Mouse (Mus musculus) left cerebral cortex, adult 9 months (tissue): Measurements from ENCODE around the gene Tmem98.

Experiments used
- DNase-seq, 2 experiments: peaks; one replicate each; pipeline ENCODE4 v3.0.0; 2022; ENCODE audit warnings: low spot score in 2 of 2

Gene Tmem98

DNA sequence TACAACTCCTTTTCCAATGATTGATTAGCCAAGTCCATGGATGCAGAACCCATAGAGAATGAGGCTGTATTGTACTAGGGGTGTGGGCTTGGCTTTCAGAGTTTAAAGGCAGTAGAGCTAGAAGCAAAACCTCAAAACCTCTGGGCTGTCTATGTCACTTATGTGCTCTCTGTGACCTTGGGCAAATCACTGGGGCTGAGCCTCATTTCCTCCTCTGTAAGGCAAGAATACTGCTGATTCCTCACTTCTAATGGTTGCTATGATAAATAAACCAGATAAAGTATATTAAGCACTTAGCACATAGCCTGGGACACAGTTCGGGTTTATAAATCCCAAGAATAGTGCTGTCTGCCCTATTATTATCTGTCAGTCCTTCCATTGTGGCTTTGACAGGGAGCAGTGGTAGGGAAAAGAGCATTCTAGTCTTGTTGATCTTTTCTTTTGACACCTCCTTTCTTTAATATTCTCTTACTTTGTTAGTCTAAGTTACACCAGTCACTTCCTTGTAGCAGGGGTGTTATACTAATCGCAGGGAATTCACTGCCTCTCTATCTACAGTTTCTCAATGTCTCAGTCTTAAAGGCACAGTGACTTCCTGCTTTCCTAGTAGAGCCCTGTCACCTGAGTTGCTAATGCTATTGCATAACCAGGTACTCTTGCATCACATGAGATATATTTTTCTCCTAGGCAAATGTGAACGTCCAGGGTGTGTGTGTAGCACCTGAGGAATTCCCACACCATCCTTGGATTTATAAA lies 18.1 kb upstream of the Tmem98 start:
- no peak for DNase-seq

DNA sequence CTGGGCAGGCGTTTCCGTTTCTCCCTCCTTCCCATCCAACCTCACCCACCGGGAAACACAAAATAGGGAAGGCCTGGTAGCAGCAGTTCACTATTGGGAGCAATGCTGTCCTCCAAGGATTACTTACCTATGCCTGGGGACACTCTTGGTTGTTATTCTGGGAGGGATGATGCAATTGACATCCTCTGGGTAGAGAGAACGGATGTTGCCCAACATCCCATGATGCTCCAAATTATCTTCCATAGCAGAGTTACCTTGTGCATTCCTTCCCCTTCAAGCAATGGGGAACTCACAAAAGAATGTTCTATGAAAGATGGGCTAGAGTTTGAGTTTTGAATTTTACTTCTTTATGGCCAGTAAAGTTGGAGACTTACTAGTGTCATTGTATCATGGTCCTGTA lies 16.6 kb upstream of the Tmem98 start:
- no peak for DNase-seq

- no peak for DNase-seq
Observed at GRCm38 (mm10) chr11:80794290-80794689, 15.7 kb upstream of the Tmem98 start.

DNA sequence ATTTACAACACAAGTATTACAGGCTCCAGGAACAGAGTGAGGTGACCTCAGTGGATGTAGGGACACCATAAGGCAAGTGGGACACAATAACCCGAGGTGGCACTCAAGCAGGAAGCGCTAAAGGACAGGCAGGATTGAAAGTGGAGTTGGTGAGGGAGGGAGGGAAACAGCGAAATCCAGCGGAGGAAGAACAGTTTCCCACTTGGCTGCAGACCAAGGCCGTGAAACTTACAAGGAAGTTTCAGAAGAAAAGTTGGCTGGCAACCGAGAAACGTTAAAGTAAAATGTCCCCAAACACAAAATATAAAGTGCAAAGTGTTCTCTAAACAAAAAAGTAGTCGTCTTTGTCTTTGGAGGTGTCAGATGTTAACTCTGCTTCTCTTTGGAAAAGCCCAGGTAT lies 14.5 kb upstream of the Tmem98 start:
- no peak for DNase-seq

DNA sequence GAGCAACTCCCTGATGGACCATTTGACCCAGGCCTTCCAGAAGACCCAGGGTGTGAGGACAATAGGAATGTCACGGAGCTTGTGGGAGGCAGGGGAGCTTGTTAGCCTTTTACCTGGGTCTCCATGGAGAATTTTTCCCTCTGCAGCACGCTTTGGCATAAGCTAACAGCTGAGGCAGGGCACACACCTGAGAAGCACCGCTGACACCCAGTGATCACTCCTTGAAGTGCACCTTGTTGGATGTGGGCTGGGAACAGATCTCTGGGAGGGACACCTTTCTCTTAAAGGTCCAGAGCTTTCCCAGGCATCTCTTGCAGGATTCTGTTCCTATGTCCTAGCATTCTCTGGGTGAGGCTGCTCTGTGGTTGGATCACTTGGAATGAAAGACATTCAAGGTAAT lies 10.0 kb upstream of the Tmem98 start:
- no peak for DNase-seq

DNA sequence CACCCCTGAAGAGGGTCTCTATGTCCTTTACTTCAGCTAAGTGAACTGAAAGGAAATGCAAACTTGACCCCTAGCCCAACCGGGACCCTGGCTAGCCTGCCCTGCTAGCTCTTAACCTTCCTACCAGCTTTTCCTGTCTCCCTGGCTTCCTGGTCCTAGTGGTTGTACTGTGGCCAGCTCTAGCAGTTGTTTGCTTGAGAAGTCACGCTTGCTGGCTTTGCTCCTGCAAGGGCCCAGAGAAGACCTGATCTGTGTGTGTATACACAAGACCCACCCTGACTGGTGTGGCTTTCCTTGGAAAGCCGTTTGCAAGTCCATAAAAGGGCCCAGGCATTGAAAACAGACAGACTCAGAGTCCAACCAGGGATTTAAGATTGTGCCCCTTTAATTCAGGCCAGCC lies 7.3 kb upstream of the Tmem98 start:
- DNase-seq: no peak

GRCm38 (mm10) chr11:80808551-80809070 lies 1.4 kb upstream of the Tmem98 start:
- DNase-seq: no peak

DNA sequence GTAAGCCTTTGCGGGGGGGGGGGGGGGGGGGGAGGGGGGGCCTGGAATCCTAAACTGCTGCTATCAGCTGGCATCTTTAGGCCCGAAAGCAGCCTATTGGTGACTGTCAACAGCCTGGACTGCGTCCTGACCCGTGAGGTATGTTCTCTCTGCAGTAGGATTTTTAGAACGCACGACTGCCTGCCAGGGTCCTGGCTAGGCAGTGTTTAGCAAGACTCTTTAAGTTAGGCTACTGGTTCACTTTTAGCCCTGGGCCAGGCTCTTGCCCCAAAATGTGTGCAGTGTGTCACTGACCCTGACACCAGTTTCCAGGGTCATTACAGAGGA lies 346 bp upstream of the Tmem98 start:
- DNase-seq: no peak

DNA sequence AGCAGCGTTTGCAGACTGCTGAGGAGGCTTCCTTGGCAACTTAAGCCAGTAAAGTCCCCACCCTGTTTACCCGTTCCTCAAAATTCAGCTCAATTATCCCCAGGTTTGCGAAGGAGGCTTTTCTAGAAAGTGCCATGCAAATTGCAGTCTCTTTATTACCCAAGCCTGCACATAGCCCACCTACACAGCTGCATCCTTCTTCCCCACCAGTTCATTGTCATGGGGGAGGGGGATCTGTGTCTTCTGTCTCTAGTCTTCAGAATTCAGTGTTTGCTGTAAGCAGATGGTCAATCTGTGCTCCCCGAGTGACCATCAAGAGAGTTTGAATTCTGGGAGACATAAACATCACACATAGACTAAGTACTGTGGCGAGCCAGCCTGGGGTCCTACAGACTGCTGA lies 1.2 kb downstream of the Tmem98 start:
- no peak for DNase-seq

DNA sequence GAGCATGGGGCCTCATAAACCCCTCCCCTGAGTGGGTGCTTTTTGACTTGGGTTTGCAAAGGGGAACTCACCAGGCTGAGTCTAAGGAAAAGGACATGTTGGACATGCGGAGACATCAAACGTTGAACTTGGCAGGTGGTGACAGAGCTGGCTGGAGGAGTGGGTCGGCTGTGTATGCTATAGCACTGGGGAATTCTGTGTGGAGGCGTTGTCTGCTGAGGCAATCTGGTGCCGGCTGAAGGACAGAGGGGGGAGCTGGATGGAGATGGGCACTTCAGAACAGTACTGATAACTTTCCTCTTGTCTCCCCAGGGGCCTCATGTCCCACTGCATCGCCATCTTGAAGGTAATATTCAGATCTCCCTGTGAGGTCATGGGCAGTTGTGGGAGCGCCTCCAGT lies 5.4 kb downstream of the Tmem98 start:
- DNase-seq: no peak

GRCm38 (mm10) chr11:80818060-80818697 lies 8.2 kb downstream of the Tmem98 start:
- DNase-seq: peak; percentile 25 to 71

DNA sequence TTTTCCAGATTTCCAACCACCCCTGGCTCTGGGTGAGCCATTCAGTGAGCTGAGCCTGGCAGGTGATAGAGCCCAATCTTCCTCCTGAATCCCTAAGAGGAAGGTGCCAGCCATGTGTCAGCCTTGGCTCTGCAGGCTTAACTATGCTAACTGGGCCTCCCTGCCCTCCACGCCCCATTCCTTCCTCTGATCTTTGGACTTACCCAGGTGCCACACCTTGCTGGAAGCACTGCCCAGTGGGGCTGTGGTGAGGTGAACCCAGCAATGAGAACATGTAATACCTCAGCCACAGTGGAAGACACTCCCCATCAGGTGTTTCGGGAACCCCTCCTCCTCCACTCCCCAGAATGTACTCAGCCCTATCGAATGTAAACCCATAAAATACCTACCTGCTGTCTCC lies 10.1 kb downstream of the Tmem98 start:
- DNase-seq: no peak

DNA sequence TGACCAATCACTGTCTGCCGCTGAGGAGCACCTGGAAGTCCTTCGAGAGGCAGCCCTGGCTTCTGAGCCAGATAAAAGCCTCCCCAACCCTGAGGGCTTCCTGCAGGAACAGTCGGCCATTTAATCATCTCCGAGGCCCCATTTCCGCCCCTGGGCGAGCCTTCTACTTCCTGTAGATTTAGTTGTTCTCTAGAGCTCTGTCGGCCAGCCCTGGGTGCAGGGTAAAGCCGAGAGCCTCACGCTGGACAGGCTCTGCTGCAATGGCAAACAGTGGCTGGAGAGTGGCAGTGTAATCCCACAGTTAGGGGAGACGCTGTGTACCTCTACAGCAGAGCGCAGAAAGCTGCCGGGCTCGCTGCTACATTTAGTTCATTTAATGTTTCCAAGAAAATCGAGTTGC lies 11.3 kb downstream of the Tmem98 start:
- DNase-seq: peak in 1 of 2 experiments; percentile 31

- no peak for DNase-seq
Observed at GRCm38 (mm10) chr11:80821794-80822193, 11.8 kb downstream of the Tmem98 start.

DNA sequence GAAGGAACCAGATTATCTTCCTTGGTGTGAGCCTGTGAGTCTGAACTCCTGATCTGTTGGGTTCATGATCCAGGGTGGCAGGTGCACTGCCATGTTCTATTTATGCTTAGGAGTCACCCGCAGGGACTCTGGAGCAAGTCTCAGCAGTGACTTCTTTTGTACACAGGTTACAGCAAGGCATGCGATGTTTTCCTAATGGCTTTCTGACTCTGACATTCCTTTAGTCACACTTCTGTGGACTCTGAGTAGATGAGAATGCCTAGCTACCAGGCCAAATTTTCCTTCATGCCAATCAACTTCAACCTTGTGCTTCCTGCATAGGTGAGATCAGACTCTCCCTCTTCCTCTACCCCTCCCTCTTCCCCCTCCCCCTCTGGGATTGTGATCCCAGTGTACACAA lies 25.4 kb downstream of the Tmem98 start:
- DNase-seq: no peak

- no peak for DNase-seq
Observed at GRCm38 (mm10) chr11:80835841-80836240, 25.9 kb downstream of the Tmem98 start.

- no peak for DNase-seq
Observed at GRCm38 (mm10) chr11:80838724-80839123, 28.7 kb downstream of the Tmem98 start.

GRCm38 (mm10) chr11:80843435-80843834 lies 33.5 kb downstream of the Tmem98 start:
- DNase-seq: no peak

DNA sequence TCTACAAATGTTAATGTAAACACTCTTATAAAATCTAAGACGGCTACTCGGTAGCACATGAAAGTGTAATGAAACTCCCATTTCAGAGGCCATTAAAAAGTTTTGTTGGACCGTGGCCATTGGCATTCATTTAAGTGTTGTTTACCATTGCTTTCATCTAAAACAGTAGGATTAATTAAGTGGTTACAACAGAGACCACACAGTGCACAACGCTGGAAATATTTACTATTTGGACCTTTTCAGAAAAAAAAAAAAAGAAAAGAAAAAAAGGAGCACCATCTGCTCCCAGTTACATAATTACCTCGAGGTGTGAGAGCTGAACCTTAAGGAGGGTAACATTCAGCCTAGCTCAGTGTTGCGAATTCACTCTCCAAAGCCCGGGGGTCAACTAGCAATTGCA lies 35.5 kb downstream of the Tmem98 start:
- DNase-seq: no peak

DNA sequence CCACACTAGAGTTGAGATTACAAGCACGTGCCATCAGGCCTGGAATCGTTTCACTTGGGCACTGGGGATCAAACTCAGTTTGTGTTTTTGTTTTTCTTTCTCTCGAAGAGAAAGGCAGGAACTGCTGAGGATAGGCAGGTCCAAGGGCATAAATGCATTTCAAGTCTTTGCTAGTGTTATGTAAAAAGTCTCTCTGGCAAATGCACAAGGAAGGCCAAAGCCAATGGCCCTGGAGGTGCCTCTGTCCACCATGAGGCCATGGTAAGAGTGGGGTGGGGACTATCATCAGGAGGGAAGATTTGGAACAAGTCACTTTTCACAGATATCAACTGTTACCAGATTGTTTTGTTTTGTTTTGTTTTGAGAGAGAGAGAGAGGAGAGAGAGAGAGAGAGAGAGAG lies 36.1 kb downstream of the Tmem98 start:
- no peak for DNase-seq

DNA sequence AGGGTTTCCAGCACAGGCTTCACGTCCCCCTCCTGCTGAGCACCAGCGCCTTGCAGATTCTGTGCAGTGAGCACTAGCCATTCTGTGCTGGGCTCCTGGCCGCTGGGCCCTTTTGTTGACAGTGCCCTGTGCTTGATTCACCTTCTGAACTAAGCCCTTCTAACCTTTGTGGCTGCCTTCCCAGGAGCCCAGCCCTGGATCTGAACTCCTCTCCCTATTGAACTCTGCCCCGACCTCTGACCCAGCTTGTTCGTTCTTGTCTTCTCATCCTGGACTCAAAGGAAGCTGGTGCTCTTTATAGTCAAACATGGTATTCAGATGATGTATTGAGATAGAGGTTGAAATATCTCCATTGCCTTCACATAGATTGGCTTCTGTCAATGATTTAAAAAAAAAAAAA lies 38.2 kb downstream of the Tmem98 start:
- DNase-seq: no peak

- no peak for DNase-seq
Observed at GRCm38 (mm10) chr11:80851859-80852258, 41.9 kb downstream of the Tmem98 start.

GRCm38 (mm10) chr11:80853014-80853413 lies 43.0 kb downstream of the Tmem98 start:
- no peak for DNase-seq

GRCm38 (mm10) chr11:80854430-80854829 lies 44.5 kb downstream of the Tmem98 start:
- DNase-seq: no peak
